Mouse (Mus musculus) kidney, postnatal 0 days (tissue): ENCODE measurements around the gene Scamp1. TPM values are rescaled to one million over a fixed set of nuclear protein-coding genes. Genes with fewer than 3 reads are reported as not detected.

ENCODE experiments used
- ATAC-seq: fragments of 200-750 bp; cut with Nextera tagmentation; replicated peaks from 2 replicates; pipeline ENCODE4 v1.8.0; 2017; ENCODE audit warnings: low read depth, moderate number of reproducible peaks, moderate TSS enrichment, moderate library complexity; ENCODE audit not compliant: low FRiP score
- DNase-seq: peaks from one replicate; pipeline ENCODE4 v3.0.0-alpha.2; 2016; ENCODE audit warnings: low spot score
- H3K27ac ChIP-seq: fragments of 300-500 bp; sonication (generic); 2 replicates; pipeline ENCODE4 v1.5.1; 2014; ENCODE audit warnings: mild to moderate bottlenecking
- H3K27me3 ChIP-seq: fragments of 300-500 bp; sonication (generic); 2 replicates; pipeline ENCODE4 v1.6.1; 2014; ENCODE audit warnings: low read length, mixed read lengths; ENCODE audit not compliant: insufficient read depth
- H3K36me3 ChIP-seq: fragments of 300-500 bp; sonication (generic); 2 replicates; pipeline ENCODE4 v1.6.1; 2014; ENCODE audit warnings: low read length, mixed read lengths; ENCODE audit not compliant: insufficient read depth
- H3K4me1 ChIP-seq: fragments of 300-500 bp; sonication (generic); replicated peaks from 2 replicates; pipeline ENCODE4 v1.6.1; 2014; ENCODE audit warnings: antibody characterized with exemption, low read length, mixed read lengths; ENCODE audit not compliant: insufficient read depth
- H3K4me2 ChIP-seq: fragments of 300-500 bp; sonication (generic); 2 replicates; pipeline ENCODE4 v1.6.1; 2014; ENCODE audit warnings: mild to moderate bottlenecking, low read length, moderate library complexity, mixed read lengths
- H3K4me3 ChIP-seq: fragments of 300-500 bp; sonication (generic); replicated peaks from 2 replicates; pipeline ENCODE4 v1.5.1; 2014; ENCODE audit warnings: low read depth, low read length
- H3K9ac ChIP-seq: fragments of 300-500 bp; sonication (generic); 2 replicates; pipeline ENCODE4 v1.6.1; 2014; ENCODE audit warnings: low read depth, low read length
- H3K9me3 ChIP-seq: fragments of 300-500 bp; sonication (generic); replicated peaks from 2 replicates; pipeline ENCODE4 v1.6.1; 2016; ENCODE audit warnings: low read length, inconsistent platforms, mixed read lengths
- CTCF ChIP-seq: IDR thresholded peaks from 2 replicates; pipeline ENCODE4 v1.5.1; 2016; ENCODE audit warnings: antibody characterized with exemption, low read depth, mild to moderate bottlenecking, moderate library complexity
- WGBS: fragments of 180-500 bp; shearing (Covaris S2); extraction: QIAGEN DNeasy Blood & Tissue Kit; methylation state at CpG from one replicate; pipeline ENCODE4 v1.1.7; 2014; 5-methylcytosine and 5-hydroxymethylcytosine counted together
- polyA plus RNA-seq: library from polyadenylated mRNA; unstranded; fragments of >200 nt; fragmentation: Nextera tagmentation; extraction: Ambion mirVana; gene quantifications from 2 replicates; pipeline ENCODE4 v1.2.1, GENCODE M21; 2015

Scamp1 gene
- polyA plus RNA-seq, 1 experiment from 2014 or later: 27.2 TPM

DNA sequence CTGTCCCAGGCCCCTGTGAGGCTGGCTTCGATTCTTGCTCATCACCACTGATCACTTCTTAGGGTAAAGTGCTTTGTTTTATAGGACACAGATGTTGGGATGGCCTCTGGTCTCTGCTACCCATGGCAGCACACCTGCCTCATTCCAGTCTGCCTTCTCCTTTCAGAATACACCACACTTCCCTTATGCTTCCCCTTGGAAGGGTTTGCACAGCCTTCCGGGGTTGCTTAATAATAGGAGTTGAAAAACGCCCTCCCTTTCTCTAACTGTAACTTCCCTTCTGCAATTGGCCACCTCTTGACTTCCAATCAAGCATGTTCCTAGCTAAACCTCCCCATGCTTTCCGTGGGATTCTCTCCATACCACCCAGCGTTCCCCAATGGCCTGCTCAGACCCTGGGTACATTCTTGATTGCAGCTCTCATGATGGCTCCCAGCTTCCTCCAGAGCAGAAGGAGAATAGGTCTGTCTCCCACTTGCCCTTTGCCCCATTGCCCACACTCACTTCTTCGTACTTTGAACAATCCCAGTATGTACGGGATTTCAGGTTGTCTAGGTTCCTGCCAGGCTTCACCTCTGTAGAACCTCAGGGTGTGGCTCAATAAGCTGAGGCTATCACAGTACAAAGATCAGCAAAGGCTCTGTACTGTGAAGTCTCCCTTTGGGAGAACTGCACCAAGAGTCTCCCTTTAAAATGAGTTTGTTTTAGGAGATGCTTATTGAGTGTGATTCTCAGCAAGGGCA, 126.0 kb downstream of the Scamp1 start:
- H3K4me3 ChIP-seq: no peak overlapping the region
- DNase-seq (no peak), ATAC-seq (peak; percentile 67; the same call in 1 of the 2 replicates)
- H3K4me1 ChIP-seq: peaks cover 16% of the 10 kb centered on the region; the same call in 1 of the 2 replicates
- peak overlapping the region; percentile 72 for H3K27ac ChIP-seq
- H3K9me3 ChIP-seq: no peaks in the 10 kb centered on the region
- WGBS: 78% methylated on average over 7 of the region's 7 CpGs
- TF ChIP-seq CTCF: no peak
- H3K36me3 ChIP-seq: no peaks in the 10 kb centered on the region
- no peak overlapping the region for H3K9ac ChIP-seq
- H3K4me2 ChIP-seq: no peak overlapping the region
- no peaks in the 10 kb centered on the region for H3K27me3 ChIP-seq

DNA sequence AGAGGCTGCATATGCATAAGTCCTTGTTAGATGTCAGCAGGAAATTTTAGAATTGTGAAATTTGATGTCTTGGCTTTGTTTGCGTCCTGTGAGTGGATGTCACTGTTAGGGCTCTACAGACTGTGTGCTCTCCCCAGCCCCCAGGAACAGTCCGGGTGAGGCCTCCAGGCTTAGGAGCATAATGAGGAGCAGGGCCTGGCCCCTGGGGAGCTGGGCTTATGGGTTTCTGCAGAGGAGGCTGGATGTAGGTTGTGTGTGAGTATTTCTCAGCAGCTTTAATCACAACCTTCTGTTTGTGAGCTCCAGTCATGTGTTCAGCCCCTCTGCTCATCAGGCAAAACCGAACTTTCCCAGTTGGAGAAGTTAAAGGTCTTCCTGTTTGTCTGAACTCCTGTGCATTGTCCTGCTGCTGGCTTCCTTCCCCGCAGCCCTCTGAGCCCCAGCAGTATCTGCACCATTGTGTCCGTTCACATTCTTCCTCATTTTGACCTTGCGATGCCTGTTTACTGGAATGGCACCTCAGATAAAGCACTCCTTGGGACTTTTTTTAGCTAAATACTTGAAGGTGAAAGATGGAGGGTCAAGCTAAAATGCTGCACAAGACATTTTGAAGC, 126.7 kb downstream of the Scamp1 start:
- no peak overlapping the region for H3K9ac ChIP-seq
- H3K4me3 ChIP-seq: no peak overlapping the region
- no peak for TF ChIP-seq CTCF
- H3K36me3 ChIP-seq: no peaks in the 10 kb centered on the region
- peaks cover 16% of the 10 kb centered on the region; the same call in 1 of the 2 replicates for H3K4me1 ChIP-seq
- ATAC-seq (no peak), DNase-seq (peak; percentile 28)
- H3K27ac ChIP-seq: peak overlapping the region; percentile 72
- no peaks in the 10 kb centered on the region for H3K27me3 ChIP-seq
- WGBS: 55% methylated on average over 6 of the region's 6 CpGs
- H3K4me2 ChIP-seq: no peak overlapping the region
- no peaks in the 10 kb centered on the region for H3K9me3 ChIP-seq

DNA sequence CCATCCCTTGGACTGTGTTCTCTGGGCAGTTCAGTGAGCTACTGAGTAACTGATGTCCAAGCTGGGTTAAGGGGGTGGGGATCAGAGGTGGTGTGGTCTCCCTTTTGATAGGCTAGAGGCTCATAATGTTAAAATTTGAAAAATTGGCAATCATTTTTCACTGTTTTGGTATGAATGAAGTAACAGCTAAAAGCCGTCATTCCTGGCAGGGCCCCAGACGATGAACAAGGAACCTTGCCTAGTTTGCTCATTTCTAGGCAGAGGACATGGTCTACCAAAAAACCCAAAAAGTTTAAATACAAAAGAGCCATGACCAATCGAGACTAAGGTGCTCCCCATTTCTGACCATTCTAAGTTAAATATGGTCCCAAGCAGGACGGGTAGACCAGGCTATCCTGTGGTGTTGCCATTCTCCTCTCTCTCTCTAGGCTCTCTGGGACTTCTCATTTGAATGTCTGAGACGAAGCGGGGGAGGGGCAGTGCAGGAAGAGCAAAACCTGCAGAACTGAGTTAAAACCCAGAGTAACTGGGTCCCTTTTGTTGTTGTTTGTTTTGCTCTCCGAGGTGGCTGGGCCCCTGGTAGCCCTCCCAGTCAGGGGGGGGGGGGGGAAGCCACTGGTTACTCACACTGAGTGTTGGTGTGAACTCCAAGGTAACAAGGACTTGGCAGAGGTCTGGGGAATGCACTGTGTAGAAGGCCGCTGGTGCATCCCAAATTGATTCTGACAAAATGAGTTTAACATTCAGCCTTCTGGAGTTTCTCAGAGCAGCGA, 129.8 kb downstream of the Scamp1 start:
- no peak for DNase-seq
- Histone ChIP-seq H3K36me3 (0 out of 2 replicates have a peak, but pooled peaks cover 4% of the 10 kb centered on the region), H3K4me2 (no peak overlapping the region), H3K9me3 (no peaks in the 10 kb centered on the region), H3K9ac (no peak overlapping the region), H3K27me3 (no peaks in the 10 kb centered on the region), H3K4me1 (peaks cover 10% of the 10 kb centered on the region; the same call in 1 of the 2 replicates), H3K27ac (no peak overlapping the region), H3K4me3 (no peak overlapping the region)
- ATAC-seq: 0 out of 2 replicates have a peak, but pooled peaks have one; percentile 27
- WGBS: 61% methylated on average over 9 of the region's 9 CpGs
- no peak for TF ChIP-seq CTCF

GRCm38 (mm10) chr13:94154512-94155296, 131.0 kb downstream of the Scamp1 start:
- Histone ChIP-seq H3K27me3 (no peaks in the 10 kb centered on the region), H3K36me3 (0 out of 2 replicates have a peak, but pooled peaks cover 4% of the 10 kb centered on the region), H3K4me2 (no peak overlapping the region), H3K4me3 (no peak overlapping the region), H3K4me1 (peaks cover 9% of the 10 kb centered on the region; the same call in 1 of the 2 replicates), H3K27ac (no peak overlapping the region), H3K9me3 (no peaks in the 10 kb centered on the region), H3K9ac (no peak overlapping the region)
- 70% methylated on average over 15 of the region's 15 CpGs for WGBS
- DNase-seq (no peak), ATAC-seq (no peak)
- no peak for TF ChIP-seq CTCF

- TF ChIP-seq CTCF: no peak
- H3K4me2 ChIP-seq: no peak overlapping the region
Measured at GRCm38 (mm10) chr13:94153658-94154057, 132.0 kb downstream of the Scamp1 start.

More at GRCm38 (mm10) chr13:94153658-94154057, 132.0 kb downstream of the Scamp1 start:
- ATAC-seq (no peak), DNase-seq (no peak)
- no peaks in the 10 kb centered on the region for H3K27me3 ChIP-seq
- H3K27ac ChIP-seq: no peak overlapping the region
- H3K4me3 ChIP-seq: no peak overlapping the region
- no peaks in the 10 kb centered on the region for H3K9me3 ChIP-seq
- H3K4me1 ChIP-seq: 0 out of 2 replicates have a peak, but pooled peaks cover under 1% of the 10 kb centered on the region
- no peak overlapping the region for H3K9ac ChIP-seq
- 85% methylated on average over 6 of the region's 6 CpGs for WGBS
- H3K36me3 ChIP-seq: 0 out of 2 replicates have a peak, but pooled peaks cover 4% of the 10 kb centered on the region
